Mouse (Mus musculus) limb, embryonic 15.5 days (tissue): Measurements from ENCODE around the gene Fam155a. TPM values are rescaled to one million over a fixed set of nuclear protein-coding genes. Genes with fewer than 3 reads are reported as not detected.

ENCODE experiments used
- ATAC-seq: fragments of 200-750 bp; cut with Nextera tagmentation; 2 replicates; pipeline ENCODE4 v1.8.0; 2017; ENCODE audit warnings: low read depth, moderate TSS enrichment; ENCODE audit not compliant: insufficient number of reproducible peaks, low FRiP score, low TSS enrichment
- H3K27ac ChIP-seq: fragments of 300-500 bp; sonication (generic); 2 replicates; pipeline ENCODE4 v1.5.1; 2015; ENCODE audit warnings: moderate library complexity, mild to moderate bottlenecking, inconsistent platforms
- H3K27me3 ChIP-seq: fragments of 300-500 bp; sonication (generic); 2 replicates; pipeline ENCODE4 v1.6.1; 2015; ENCODE audit warnings: inconsistent platforms
- H3K36me3 ChIP-seq: fragments of 300-500 bp; sonication (generic); 2 replicates; pipeline ENCODE4 v1.6.1; 2015; ENCODE audit warnings: inconsistent platforms
- H3K4me1 ChIP-seq: fragments of 300-500 bp; sonication (generic); 2 replicates; pipeline ENCODE4 v1.6.1; 2015; ENCODE audit warnings: inconsistent platforms
- H3K4me2 ChIP-seq: fragments of 300-500 bp; sonication (generic); 2 replicates; pipeline ENCODE4 v1.6.1; 2015; ENCODE audit warnings: mild to moderate bottlenecking, inconsistent platforms
- H3K4me3 ChIP-seq: fragments of 300-500 bp; sonication (generic); 2 replicates; pipeline ENCODE4 v1.5.1; 2015; ENCODE audit warnings: mild to moderate bottlenecking, inconsistent platforms
- H3K9ac ChIP-seq: fragments of 300-500 bp; sonication (generic); 2 replicates; pipeline ENCODE4 v1.6.1; 2015; ENCODE audit warnings: inconsistent platforms
- H3K9me3 ChIP-seq: fragments of 300-500 bp; sonication (generic); 2 replicates; pipeline ENCODE4 v1.6.1; 2016; ENCODE audit warnings: inconsistent platforms
- WGBS: fragments of 180-500 bp; shearing (Covaris S2); methylation state at CpG from one replicate; pipeline ENCODE4 v1.1.7; 2015; 5-methylcytosine and 5-hydroxymethylcytosine counted together
- polyA plus RNA-seq: library from polyadenylated mRNA; unstranded; fragments of >200 nt; fragmentation: Nextera tagmentation; extraction: Ambion mirVana; gene quantifications from 2 replicates; pipeline ENCODE4 v1.2.1, GENCODE M21; 2015

Gene Fam155a
- polyA plus RNA-seq, 1 experiment from 2014 or later, result 1.3 TPM

- WGBS, result 28% methylated on average over 8 of the region's 8 CpGs
- no peak for ATAC-seq
- Histone ChIP-seq H3K27me3 (no peaks in the 10 kb centered on the region), H3K4me2 (no peak overlapping the region), H3K36me3 (no peaks in the 10 kb centered on the region), H3K4me1 (no peaks in the 10 kb centered on the region), H3K27ac (no peak overlapping the region), H3K9me3 (no peaks in the 10 kb centered on the region), H3K9ac (no peak overlapping the region), H3K4me3 (no peak overlapping the region)
Measured at GRCm38 (mm10) chr8:9309456-9309855, 461.5 kb downstream of the Fam155a start.

- Histone ChIP-seq H3K27ac (no peak overlapping the region), H3K9me3 (no peaks in the 10 kb centered on the region), H3K4me2 (no peak overlapping the region), H3K36me3 (no peaks in the 10 kb centered on the region), H3K9ac (no peak overlapping the region), H3K27me3 (no peaks in the 10 kb centered on the region), H3K4me1 (no peaks in the 10 kb centered on the region), H3K4me3 (no peak overlapping the region)
- 74% methylated on average over 6 of the region's 6 CpGs for WGBS
- ATAC-seq, result no peak
Measured at GRCm38 (mm10) chr8:9303526-9304135, 467.3 kb downstream of the Fam155a start.

- Histone ChIP-seq H3K4me2 (no peak overlapping the region), H3K4me1 (no peaks in the 10 kb centered on the region), H3K27ac (no peak overlapping the region), H3K4me3 (no peak overlapping the region), H3K9ac (no peak overlapping the region), H3K9me3 (no peaks in the 10 kb centered on the region), H3K27me3 (no peaks in the 10 kb centered on the region), H3K36me3 (no peaks in the 10 kb centered on the region)
- 44% methylated on average over 2 of the region's 2 CpGs for WGBS
- no peak for ATAC-seq
Measured at GRCm38 (mm10) chr8:9295046-9295445, 475.9 kb downstream of the Fam155a start.

- Histone ChIP-seq H3K27me3 (no peaks in the 10 kb centered on the region), H3K27ac (no peak overlapping the region), H3K9me3 (no peaks in the 10 kb centered on the region), H3K4me3 (no peak overlapping the region), H3K9ac (no peak overlapping the region), H3K36me3 (no peaks in the 10 kb centered on the region), H3K4me2 (no peak overlapping the region), H3K4me1 (no peaks in the 10 kb centered on the region)
- no peak for ATAC-seq
- WGBS, result 51% methylated on average over 2 of the region's 2 CpGs
Measured at GRCm38 (mm10) chr8:9292532-9292931, 478.4 kb downstream of the Fam155a start.

GRCm38 (mm10) chr8:9288015-9288729 is 482.8 kb downstream of the Fam155a start:
- Histone ChIP-seq H3K9me3 (no peaks in the 10 kb centered on the region), H3K4me2 (no peak overlapping the region), H3K27me3 (no peaks in the 10 kb centered on the region), H3K4me1 (no peaks in the 10 kb centered on the region), H3K36me3 (no peaks in the 10 kb centered on the region), H3K9ac (no peak overlapping the region), H3K4me3 (no peak overlapping the region), H3K27ac (no peak overlapping the region)
- no peak for ATAC-seq
- WGBS, result 51% methylated on average over 8 of the region's 8 CpGs

GRCm38 (mm10) chr8:9274117-9274516 is 496.8 kb downstream of the Fam155a start:
- Histone ChIP-seq H3K4me2 (no peak overlapping the region), H3K9ac (no peak overlapping the region), H3K27me3 (no peaks in the 10 kb centered on the region), H3K36me3 (no peaks in the 10 kb centered on the region), H3K27ac (no peak overlapping the region), H3K4me3 (no peak overlapping the region), H3K4me1 (no peaks in the 10 kb centered on the region), H3K9me3 (no peaks in the 10 kb centered on the region)
- WGBS, result 68% methylated on average over 8 of the region's 8 CpGs
- no peak for ATAC-seq

GRCm38 (mm10) chr8:9264378-9264777 is 506.6 kb downstream of the Fam155a start:
- H3K9ac ChIP-seq, result no peak overlapping the region
- no peak overlapping the region for H3K4me2 ChIP-seq
- no peak overlapping the region for H3K27ac ChIP-seq
- no peaks in the 10 kb centered on the region for H3K4me1 ChIP-seq
- no peak for ATAC-seq
- 88% methylated on average over 8 of the region's 8 CpGs for WGBS
- H3K36me3 ChIP-seq, result no peaks in the 10 kb centered on the region
- H3K9me3 ChIP-seq, result no peaks in the 10 kb centered on the region
- no peak overlapping the region for H3K4me3 ChIP-seq
- H3K27me3 ChIP-seq, result no peaks in the 10 kb centered on the region

- Histone ChIP-seq H3K4me3 (no peak overlapping the region), H3K36me3 (no peaks in the 10 kb centered on the region), H3K4me1 (no peaks in the 10 kb centered on the region), H3K27ac (no peak overlapping the region), H3K4me2 (no peak overlapping the region), H3K9me3 (no peaks in the 10 kb centered on the region), H3K9ac (no peak overlapping the region), H3K27me3 (no peaks in the 10 kb centered on the region)
- WGBS, result 74% methylated on average over 8 of the region's 8 CpGs
- no peak for ATAC-seq
Measured at GRCm38 (mm10) chr8:9261527-9261926, 509.4 kb downstream of the Fam155a start.

- H3K27me3 ChIP-seq, result no peaks in the 10 kb centered on the region
- H3K9ac ChIP-seq, result no peak overlapping the region
- no peaks in the 10 kb centered on the region for H3K9me3 ChIP-seq
- no peaks in the 10 kb centered on the region for H3K4me1 ChIP-seq
- H3K4me2 ChIP-seq, result no peak overlapping the region
- whole genome bisulfite sequencing, result 86% methylated on average over 5 of the region's 5 CpGs
- H3K36me3 ChIP-seq, result no peaks in the 10 kb centered on the region
- no peak overlapping the region for H3K4me3 ChIP-seq
- no peak for ATAC-seq
- H3K27ac ChIP-seq, result no peak overlapping the region
Measured at GRCm38 (mm10) chr8:9255316-9255715, 515.6 kb downstream of the Fam155a start.

GRCm38 (mm10) chr8:9252991-9253390 is 518.0 kb downstream of the Fam155a start:
- Histone ChIP-seq H3K27me3 (peaks cover 3% of the 10 kb centered on the region; the same call in 1 of the 2 replicates), H3K27ac (no peak overlapping the region), H3K9me3 (no peaks in the 10 kb centered on the region), H3K4me1 (no peaks in the 10 kb centered on the region), H3K9ac (no peak overlapping the region), H3K4me3 (no peak overlapping the region), H3K4me2 (no peak overlapping the region), H3K36me3 (no peaks in the 10 kb centered on the region)
- no peak for ATAC-seq
- WGBS, result 65% methylated on average over 4 of the region's 4 CpGs

- Histone ChIP-seq H3K4me1 (0 out of 2 replicates have a peak, but pooled peaks cover 3% of the 10 kb centered on the region), H3K27me3 (peaks cover 3% of the 10 kb centered on the region; the same call in 1 of the 2 replicates), H3K4me2 (no peak overlapping the region), H3K9me3 (no peaks in the 10 kb centered on the region), H3K36me3 (no peaks in the 10 kb centered on the region), H3K9ac (no peak overlapping the region), H3K4me3 (no peak overlapping the region), H3K27ac (no peak overlapping the region)
- no peak for ATAC-seq
- 61% methylated on average over 17 of the region's 17 CpGs for WGBS
Measured at GRCm38 (mm10) chr8:9248109-9248821, 522.7 kb downstream of the Fam155a start.

- H3K9ac ChIP-seq, result no peak overlapping the region
- no peak overlapping the region for H3K4me2 ChIP-seq
- 0 out of 2 replicates have a peak, but pooled peaks cover 3% of the 10 kb centered on the region for H3K4me1 ChIP-seq
- H3K27me3 ChIP-seq, result peaks cover 3% of the 10 kb centered on the region; the same call in 1 of the 2 replicates
- 30% methylated on average over 5 of the region's 5 CpGs for WGBS
- no peaks in the 10 kb centered on the region for H3K9me3 ChIP-seq
- H3K36me3 ChIP-seq, result no peaks in the 10 kb centered on the region
- H3K27ac ChIP-seq, result no peak overlapping the region
- no peak overlapping the region for H3K4me3 ChIP-seq
- ATAC-seq, result no peak
Measured at GRCm38 (mm10) chr8:9245994-9246393, 525.0 kb downstream of the Fam155a start.
